Comparison of ENCODE assay signal across 12 mouse cellular contexts in the genomic region with DNA sequence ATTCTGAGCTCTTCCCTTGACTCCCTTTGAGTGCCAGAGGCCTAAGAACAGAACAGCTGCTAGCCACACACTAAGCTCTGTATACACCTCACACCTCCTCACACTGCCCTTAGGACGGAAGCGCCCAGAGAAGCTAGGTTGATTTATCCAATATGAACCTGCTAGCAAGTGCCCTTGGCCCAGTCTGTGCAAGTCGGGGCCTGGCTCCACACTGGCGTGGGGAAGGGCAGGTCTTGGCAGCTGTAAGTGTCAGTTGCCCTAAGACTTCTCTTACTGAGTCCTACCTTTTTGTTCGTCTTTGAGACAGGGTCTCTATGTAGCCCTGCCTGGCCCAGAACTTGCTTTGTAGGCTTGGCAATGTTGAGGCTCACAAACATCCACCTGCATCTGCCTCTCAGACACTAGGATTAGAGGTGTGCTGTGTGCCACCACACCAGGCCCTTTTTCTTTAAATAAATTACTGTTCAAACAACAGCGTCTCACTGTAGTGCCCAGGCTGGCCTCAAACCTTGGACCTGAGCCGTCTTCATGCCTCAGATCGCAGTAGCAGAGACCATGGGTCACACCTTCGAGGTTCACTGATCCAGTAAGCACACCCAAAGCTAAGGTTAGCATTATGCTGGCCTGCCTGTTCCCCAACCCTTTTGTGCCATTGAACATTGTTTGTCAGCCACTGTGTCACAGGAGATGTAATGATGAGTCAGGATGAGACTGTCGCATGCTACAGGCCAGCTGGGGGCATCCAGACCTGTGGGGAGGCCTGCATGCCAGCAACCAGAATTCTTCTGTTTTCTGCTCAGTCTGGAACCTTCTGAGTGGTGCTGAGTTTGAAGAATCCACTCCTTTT. TPM values are rescaled to one million over a fixed set of nuclear protein-coding genes. Genes with fewer than 3 reads are reported as not detected.
DNase-seq lines count a peak whose midpoint lies in the region; ATAC-seq and TF ChIP-seq lines count a peak whose summit lies in the region.
"Had no signal": no experiment of that assay in that cellular context is flagged by ENCODE, and none has a peak within 500 bp of the region (broad histone marks: within the 10 kb centered on the region; RNA-seq: fewer than 3 reads in every experiment).

No protein-coding gene starts in this region.

- no peak for TF ChIP-seq CTCF in stomach, postnatal 0 days (IDR thresholded peaks at IDR 0.05; ENCODE audit: low read depth)
- no peak for TF ChIP-seq CTCF in midbrain, postnatal 0 days (IDR thresholded peaks at IDR 0.05)

- no peak overlapping the region for H3K4me3 ChIP-seq in kidney, embryonic 15.5 days (replicated peaks)
- no peak overlapping the region for H3K4me3 ChIP-seq in stomach, postnatal 0 days (ENCODE audit: low read depth, low read length)
- H3K4me3 ChIP-seq in midbrain, postnatal 0 days (ENCODE audit: low read depth, low read length), result no peak overlapping the region

- TF ChIP-seq EP300 in stomach, postnatal 0 days (optimal IDR thresholded peaks at IDR 0.05), result no peak

- H3K9me3 ChIP-seq in kidney, embryonic 15.5 days (replicated peaks), result no peaks in the 10 kb centered on the region
- H3K9me3 ChIP-seq in stomach, postnatal 0 days (ENCODE audit: control insufficient read depth, low read length), result no peaks in the 10 kb centered on the region
- H3K9me3 ChIP-seq in midbrain, postnatal 0 days (ENCODE audit: low read length), result no peaks in the 10 kb centered on the region

- peaks cover 18% of the 10 kb centered on the region for H3K36me3 ChIP-seq in kidney, embryonic 15.5 days
- H3K36me3 ChIP-seq in stomach, postnatal 0 days (ENCODE audit: control insufficient read depth, insufficient read depth, low read length), result no peaks in the 10 kb centered on the region
- peaks cover 4% of the 10 kb centered on the region; the same call in 1 of the 2 replicates for H3K36me3 ChIP-seq in midbrain, postnatal 0 days (ENCODE audit: insufficient read depth, low read length)

- H3K4me1 ChIP-seq in kidney, embryonic 15.5 days, result peaks cover 19% of the 10 kb centered on the region
- H3K4me1 ChIP-seq in stomach, postnatal 0 days (replicated peaks; ENCODE audit: control insufficient read depth, insufficient read depth), result peaks cover 3% of the 10 kb centered on the region; the same call in 1 of the 2 replicates
- peaks cover 3% of the 10 kb centered on the region; the same call in 1 of the 2 replicates for H3K4me1 ChIP-seq in midbrain, postnatal 0 days (ENCODE audit: insufficient read depth, low read length)

- H3K27ac ChIP-seq in kidney, embryonic 15.5 days, result no peak overlapping the region; the same call in 1 of the 2 replicates
- 0 out of 2 replicates have a peak overlapping the region, but pooled peaks have one; percentile 18 for H3K27ac ChIP-seq in stomach, postnatal 0 days (replicated peaks)
- no peak overlapping the region for H3K27ac ChIP-seq in midbrain, postnatal 0 days (ENCODE audit: low read depth, low read length)

- no peaks in the 10 kb centered on the region for H3K27me3 ChIP-seq in kidney, embryonic 15.5 days
- H3K27me3 ChIP-seq in stomach, postnatal 0 days (ENCODE audit: control insufficient read depth, insufficient read depth, low read length), result no peaks in the 10 kb centered on the region
- no peaks in the 10 kb centered on the region for H3K27me3 ChIP-seq in midbrain, postnatal 0 days (ENCODE audit: insufficient read depth, low read length)

- H3K9ac ChIP-seq in kidney, embryonic 15.5 days, result no peak overlapping the region
- H3K9ac ChIP-seq in stomach, postnatal 0 days (ENCODE audit: low read length), result no peak overlapping the region
- H3K9ac ChIP-seq in midbrain, postnatal 0 days (replicated peaks; ENCODE audit: low read length, poor library complexity, severe bottlenecking), result no peak overlapping the region

- WGBS in kidney, embryonic 15.5 days, result 90% methylated on average over 10 of the region's 10 CpGs
- WGBS in stomach, postnatal 0 days, result 74% methylated on average over 10 of the region's 10 CpGs
- WGBS in midbrain, postnatal 0 days, result 92% methylated on average over 10 of the region's 10 CpGs

- DNase-seq in kidney, adult 18-20 months, result peak; percentile 52
- peak; percentile 56 for DNase-seq in urinary bladder, postnatal 14 days (ENCODE audit: low spot score)
- no peak for DNase-seq in urinary bladder, postnatal 10 days (ENCODE audit: low spot score)
- peak; percentile 62 to 85 for DNase-seq in kidney, postnatal 25 days
- DNase-seq in stomach, postnatal 0 days (ENCODE audit: low spot score), result no peak
- DNase-seq in ovary, postnatal 36 days (ENCODE audit: low spot score), result no peak
- DNase-seq in midbrain, postnatal 0 days (ENCODE audit: low spot score), result no peak
- DNase-seq: cerebellum, adult 9-10 months; heart, postnatal 4 days; lung, postnatal 10 days; spleen, adult 18-20 months had no signal

- no peak for ATAC-seq in kidney, embryonic 15.5 days (replicated peaks; ENCODE audit: low FRiP score)
- no peak for ATAC-seq in stomach, postnatal 0 days (ENCODE audit: low FRiP score, low TSS enrichment)
- ATAC-seq in midbrain, postnatal 0 days (ENCODE audit: low FRiP score), result no peak

- H3K4me2 ChIP-seq in kidney, embryonic 15.5 days, result no peak overlapping the region
- no peak overlapping the region for H3K4me2 ChIP-seq in stomach, postnatal 0 days (replicated peaks; ENCODE audit: low read depth)
- no peak overlapping the region for H3K4me2 ChIP-seq in midbrain, postnatal 0 days (ENCODE audit: low read depth, low read length, poor library complexity, severe bottlenecking)

RNA-seq across cellular contexts. Expression of gene Dnajb12, which starts 5.2 kb away (rescaled TPM):
- 27.1 and 30.2 TPM in 2 replicates for polyA plus RNA-seq in kidney, embryonic 15.5 days (2015; fragmentation: Nextera tagmentation; extraction: Ambion mirVana)
- 17.4 and 19.0 TPM in 2 replicates for polyA plus RNA-seq in stomach, postnatal 0 days (2015; fragmentation: Nextera tagmentation; extraction: Ambion mirVana)
- 47.9 and 51.6 TPM in 2 replicates for total RNA-seq in midbrain, postnatal 0 days (2014; rRNA removed)
- polyA plus RNA-seq in midbrain, postnatal 0 days (2015; fragmentation: Nextera tagmentation; extraction: Ambion mirVana), result 25.7 and 26.3 TPM in 2 replicates

Comparison
In these comparisons a context has a peak if more than half of its experiments do, and no peak if none do; other contexts are left out.
1. DNase-seq: peak in kidney, adult 18-20 months (single experiment), urinary bladder, postnatal 14 days (single experiment) and kidney, postnatal 25 days (2 of 2); none in urinary bladder, postnatal 10 days (single experiment), stomach, postnatal 0 days (single experiment), ovary, postnatal 36 days (single experiment) and midbrain, postnatal 0 days (single experiment).